Mouse (Mus musculus) embryonic stem cell, embryonic (primary cell): ENCODE results near the gene Spout1.
"Not testable (repeated sequence)": the region's sequence is repeated elsewhere in the genome, so short reads cannot be mapped to it uniquely, and the experiment has no call there.

Experiments
- CTCF ChIA-PET, 4 experiments: fragments of 300-600 bp in 2 of 4; fragments of 350-600 bp in 2 of 4; sonication (Branson Sonifier 250); formaldehyde crosslinking; loops; one replicate each; lab custom pipeline; 2022; ENCODE audit warnings: inconsistent platforms in 2 of 4; lab: Charles Lee
- POLR2A ChIA-PET, 4 experiments: fragments of 300-600 bp in 2 of 4; fragments of 350-600 bp in 2 of 4; sonication (Branson Sonifier 250); formaldehyde crosslinking; loops; one replicate each; lab custom pipeline; 2022; ENCODE audit warnings: antibody characterized with exemption in 4 of 4, inconsistent platforms in 1 of 4; lab: Charles Lee

Spout1 gene

GRCm38 (mm10) chr2:30161809-30162208, 16.4 kb downstream of the Spout1 start:
- ChIA-PET POLR2A (interaction anchor here (0.5 to 3.1 kb wide), 45 partner anchors 9 to 1078 kb away, joined by 3 to 16 read pairs (median 4); partner anchors contain the start of genes Spout1 (in 3 of the 4), Endog (in 2 of the 4), Zer1 (in 2 of the 4) and Tbc1d13 (in 1 of the 4)), CTCF (interaction anchor here (0.5 to 3.1 kb wide), 76 partner anchors 9 to 1923 kb away, joined by 3 to 25 read pairs (median 4); partner anchors contain the start of genes Endog (in 4 of the 4), Spout1 (in 2 of the 4), Zer1 (in 2 of the 4) and Fam78a (in 1 of the 4))

GRCm38 (mm10) chr2:30159871-30160270, 18.4 kb downstream of the Spout1 start:
- CTCF ChIA-PET, result interaction anchor here in 1 of 4 experiments (1.2 kb wide), 1 partner anchor 61 kb away, joined by 3 read pairs; no protein-coding TSS in a partner anchor

GRCm38 (mm10) chr2:30152616-30153015, 25.6 kb downstream of the Spout1 start:
- ChIA-PET POLR2A (interaction anchor here in 3 of 4 experiments (1.1 to 17.7 kb wide), 19 partner anchors 8 to 90 kb away, joined by 3 to 393 read pairs (median 9); partner anchors contain the start of genes Tbc1d13 (in 2 of the 3), Endog (in 1 of the 3), Kyat1 (in 1 of the 3) and Spout1 (in 1 of the 3)), CTCF (interaction anchor here in 2 of 4 experiments (1.1 to 1.2 kb wide), 2 partner anchors 9 to 44 kb away, joined by 3 to 6 read pairs; no protein-coding TSS in a partner anchor)

More at GRCm38 (mm10) chr2:30159871-30160270, 18.4 kb downstream of the Spout1 start:
- POLR2A ChIA-PET, result interaction anchor here in 3 of 4 experiments (0.8 to 4.2 kb wide), 18 partner anchors 9 to 256 kb away, joined by 3 to 17 read pairs (median 4); partner anchors contain the start of genes Endog (in 2 of the 3), Tbc1d13 (in 2 of the 3), Kyat1 (in 1 of the 3) and Spout1 (in 1 of the 3)

- CTCF ChIA-PET, result interaction anchor here in 2 of 4 experiments (0.5 to 1.2 kb wide), 2 partner anchors 43 to 112 kb away, joined by 3 to 7 read pairs; no protein-coding TSS in a partner anchor
- POLR2A ChIA-PET, result interaction anchor here (0.6 to 17.7 kb wide), 22 partner anchors 9 to 316 kb away, joined by 3 to 393 read pairs (median 7); partner anchors contain the start of genes Tbc1d13 (in 3 of the 4), Endog (in 2 of the 4), Spout1 (in 1 of the 4) and Zer1 (in 1 of the 4)
Observed at GRCm38 (mm10) chr2:30151840-30152239, 26.4 kb downstream of the Spout1 start.

- POLR2A ChIA-PET, result interaction anchor here (0.6 to 17.7 kb wide), 24 partner anchors 8 to 1876 kb away, joined by 3 to 393 read pairs (median 5); partner anchors contain the start of genes Tbc1d13 (in 3 of the 4), Endog (in 2 of the 4), Spout1 (in 1 of the 4) and Zer1 (in 1 of the 4)
- CTCF ChIA-PET, result interaction anchor here in 3 of 4 experiments (0.7 to 1.8 kb wide), 4 partner anchors 14 to 140 kb away, joined by 3 to 9 read pairs (median 4); no protein-coding TSS in a partner anchor
Observed at GRCm38 (mm10) chr2:30147466-30147865, 30.8 kb downstream of the Spout1 start.

GRCm38 (mm10) chr2:30144436-30144835, 33.8 kb downstream of the Spout1 start:
- ChIA-PET POLR2A (interaction anchor here (0.7 to 17.7 kb wide), 22 partner anchors 8 to 192 kb away, joined by 3 to 393 read pairs (median 6); partner anchors contain the start of genes Tbc1d13 (in 2 of the 4), Zer1 (in 2 of the 4), Endog (in 1 of the 4) and Phyhd1 (in 1 of the 4)), CTCF (interaction anchor here in 2 of 4 experiments (0.5 to 1.3 kb wide), 3 partner anchors 9 to 21 kb away, joined by 3 to 6 read pairs (median 3); no protein-coding TSS in a partner anchor)

- CTCF ChIA-PET, result interaction anchor here in 2 of 4 experiments (0.8 to 1.5 kb wide), 2 partner anchors 32 to 101 kb away, joined by 3 read pairs; partner anchors contain the start of genes Endog (in 1 of the 2) and Gm28035 (in 1 of the 2)
- POLR2A ChIA-PET, result interaction anchor here (0.5 to 11.4 kb wide), 18 partner anchors 9 to 1097 kb away, joined by 3 to 229 read pairs (median 4); partner anchors contain the start of gene Zer1 (in 2 of the 4)
Observed at GRCm38 (mm10) chr2:30140021-30140420, 38.2 kb downstream of the Spout1 start.

- POLR2A ChIA-PET, result interaction anchor here (0.7 to 11.4 kb wide), 29 partner anchors 8 to 338 kb away, joined by 3 to 393 read pairs (median 7); partner anchors contain the start of genes Zdhhc12 (in 3 of the 4), Zer1 (in 2 of the 4), Endog (in 1 of the 4) and Ier5l (in 1 of the 4)
Observed at GRCm38 (mm10) chr2:30136458-30136857, 41.8 kb downstream of the Spout1 start.

GRCm38 (mm10) chr2:30134928-30135620, 43.2 kb downstream of the Spout1 start:
- CTCF ChIA-PET, result interaction anchor here (0.6 to 2.4 kb wide), 18 partner anchors 9 to 1223 kb away, joined by 3 to 10 read pairs (median 3); partner anchors contain the start of genes Endog (in 1 of the 4), Spout1 (in 1 of the 4) and Zer1 (in 1 of the 4)
- POLR2A ChIA-PET, result interaction anchor here (0.6 to 11.4 kb wide), 151 partner anchors 10 to 1671 kb away, joined by 3 to 393 read pairs (median 5); partner anchors contain the start of genes Endog (in 3 of the 4), Kyat1 (in 3 of the 4), Zdhhc12 (in 3 of the 4) and Zer1 (in 3 of the 4)

More at GRCm38 (mm10) chr2:30136458-30136857, 41.8 kb downstream of the Spout1 start:
- CTCF ChIA-PET, result no interaction called here

GRCm38 (mm10) chr2:30134378-30134711, 43.9 kb downstream of the Spout1 start:
- ChIA-PET CTCF (interaction anchor here in 3 of 4 experiments (0.6 to 2.4 kb wide), 11 partner anchors 10 to 1222 kb away, joined by 3 to 10 read pairs (median 4); partner anchors contain the start of genes Endog (in 1 of the 3), Spout1 (in 1 of the 3) and Zer1 (in 1 of the 3)), POLR2A (interaction anchor here (0.6 to 11.4 kb wide), 119 partner anchors 9 to 1617 kb away, joined by 3 to 393 read pairs (median 6); partner anchors contain the start of genes Kyat1 (in 3 of the 4), Zdhhc12 (in 3 of the 4), Zer1 (in 3 of the 4) and Endog (in 2 of the 4))

- ChIA-PET POLR2A (interaction anchor here (0.6 to 11.4 kb wide), 115 partner anchors 9 to 1616 kb away, joined by 3 to 393 read pairs (median 6); partner anchors contain the start of genes Endog (in 4 of the 4), Kyat1 (in 3 of the 4), Zer1 (in 3 of the 4) and Ier5l (in 2 of the 4)), CTCF (interaction anchor here (0.6 to 2.4 kb wide), 10 partner anchors 10 to 624 kb away, joined by 3 to 10 read pairs (median 4); partner anchors contain the start of genes Spout1 (in 1 of the 4) and Zer1 (in 1 of the 4))
Observed at GRCm38 (mm10) chr2:30133613-30134377, 44.5 kb downstream of the Spout1 start, which contains the start of gene Tbc1d13. Tbc1d13 (plus strand) TSS chr2:30133746.

GRCm38 (mm10) chr2:30132801-30133612, 45.3 kb downstream of the Spout1 start:
- POLR2A ChIA-PET, result interaction anchor here in 3 of 4 experiments (0.5 to 11.4 kb wide), 94 partner anchors 9 to 1152 kb away, joined by 3 to 393 read pairs (median 5); partner anchors contain the start of genes Endog (in 3 of the 3), Zer1 (in 3 of the 3), Ier5l (in 2 of the 3) and Kyat1 (in 2 of the 3)
- CTCF ChIA-PET, result interaction anchor here in 3 of 4 experiments (0.6 to 2.4 kb wide), 7 partner anchors 9 to 625 kb away, joined by 3 to 10 read pairs (median 4); partner anchors contain the start of gene Zer1 (in 1 of the 3)

GRCm38 (mm10) chr2:30131240-30131639, 47.0 kb downstream of the Spout1 start:
- CTCF ChIA-PET, result not testable (repeated sequence)
- POLR2A ChIA-PET, result interaction anchor here in 2 of 4 experiments (1.3 to 10.3 kb wide), 10 partner anchors 9 to 68 kb away, joined by 4 to 393 read pairs (median 35); partner anchors contain the start of genes Endog (in 1 of the 2), Pkn3 (in 1 of the 2), Spout1 (in 1 of the 2) and Zdhhc12 (in 1 of the 2)

- ChIA-PET POLR2A (interaction anchor here (0.5 to 10.3 kb wide), 27 partner anchors 7 to 333 kb away, joined by 3 to 393 read pairs (median 4); partner anchors contain the start of genes Endog (in 2 of the 4), Wdr34 (in 2 of the 4), Dolpp1 (in 1 of the 4) and Pkn3 (in 1 of the 4)), CTCF (interaction anchor here in 2 of 4 experiments (0.6 to 0.9 kb wide), 3 partner anchors 32 to 416 kb away, joined by 3 to 4 read pairs (median 3); no protein-coding TSS in a partner anchor)
Observed at GRCm38 (mm10) chr2:30130156-30130555, 48.1 kb downstream of the Spout1 start.
